Mouse (Mus musculus) small intestine, adult 2 months (tissue): Measurements from ENCODE around the gene Fnbp1.

ENCODE experiments used
- CTCF ChIP-seq: fragments of 200-500 bp; IDR thresholded peaks from 2 replicates; pipeline ENCODE4 v1.5.1; 2012; ENCODE audit warnings: low read depth, mild to moderate bottlenecking, control low read depth, inconsistent platforms, low read length, moderate library complexity, mixed read lengths; ENCODE audit not compliant: insufficient replicate concordance, insufficient read length; ENCODE audit errors: extremely low read depth
- POLR2A ChIP-seq: fragments of 200-500 bp; IDR thresholded peaks from 2 replicates; pipeline ENCODE4 v1.6.1; 2012; ENCODE audit warnings: low read depth, mild to moderate bottlenecking, control low read depth, inconsistent platforms, low read length, moderate library complexity

DNA sequence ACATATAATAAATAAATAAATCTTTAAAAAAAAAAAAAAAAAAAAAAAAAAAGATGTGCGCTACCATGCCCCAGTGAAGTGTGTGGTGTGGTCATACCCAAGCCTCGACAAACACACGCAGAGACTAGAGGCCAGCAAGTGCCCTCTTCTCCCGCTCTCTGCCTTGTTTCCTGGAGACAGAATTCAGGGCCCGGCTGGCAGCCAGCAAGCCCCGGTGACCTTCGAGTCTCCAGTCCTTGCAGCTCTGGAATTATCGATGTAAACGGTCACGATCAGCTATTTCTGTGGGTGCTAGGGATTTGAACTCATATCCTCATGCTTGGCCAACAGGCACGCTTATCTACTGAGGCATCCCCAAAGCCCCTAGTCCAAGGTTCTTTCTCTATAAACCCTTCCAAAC lies 43.2 kb downstream of the Fnbp1 start:
- TF ChIP-seq CTCF, result no peak
- TF ChIP-seq POLR2A, result no peak
